Mouse (Mus musculus): ENCODE data around the gene Gsdma3. TPM values are rescaled to one million over a fixed set of nuclear protein-coding genes. Genes with fewer than 3 reads are reported as not detected.
"Not testable (repeated sequence)": the region's sequence is repeated elsewhere in the genome, so short reads cannot be mapped to it uniquely, and the experiment has no call there.

Gene Gsdma3
- total RNA-seq, 2 experiments from 2014 or later = 15.6 to 19.6 TPM

DNA sequence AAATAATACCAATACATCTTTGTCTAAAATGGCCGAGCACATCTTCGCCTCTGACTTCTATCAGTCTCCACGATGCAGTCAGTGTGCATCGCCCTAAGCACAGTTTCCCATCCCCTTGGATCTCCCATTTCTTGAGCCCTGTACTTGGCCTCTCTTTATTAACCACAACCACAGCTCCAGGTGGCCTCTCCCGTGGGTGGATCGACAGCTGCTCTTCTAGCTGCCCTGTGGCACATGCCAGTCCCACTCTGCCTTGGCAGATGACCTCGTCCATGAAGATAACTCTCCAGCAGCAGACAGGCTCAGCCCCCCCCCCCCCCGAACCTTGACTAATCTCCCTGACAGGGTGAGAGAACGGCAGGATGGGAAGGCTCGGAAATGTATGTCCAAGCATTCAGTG is 30.7 kb upstream of the Gsdma3 start:
- DNase-seq (ENCODE audit: low spot score in 2 of 2) = no peak

DNA sequence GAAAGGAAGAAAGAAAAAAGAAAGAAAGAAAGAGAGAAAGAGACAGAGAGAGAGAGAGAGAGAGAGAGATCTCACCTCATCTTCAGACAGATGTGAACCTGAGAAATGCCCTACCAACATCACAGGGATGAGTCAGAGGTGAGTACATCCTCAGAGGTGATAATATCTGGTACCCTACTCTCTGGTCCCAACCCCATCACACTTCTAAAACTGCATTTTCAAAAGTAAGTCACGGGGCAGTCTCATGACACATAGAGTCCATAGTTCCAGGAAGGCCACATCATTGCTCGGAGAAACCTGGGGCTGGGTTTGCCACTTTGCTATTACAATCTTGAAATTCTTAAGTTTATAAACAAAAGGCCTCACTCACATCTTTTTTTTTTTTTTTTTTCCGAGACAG is 30.2 kb upstream of the Gsdma3 start:
- no peak for DNase-seq (ENCODE audit: low spot score in 2 of 2)

DNA sequence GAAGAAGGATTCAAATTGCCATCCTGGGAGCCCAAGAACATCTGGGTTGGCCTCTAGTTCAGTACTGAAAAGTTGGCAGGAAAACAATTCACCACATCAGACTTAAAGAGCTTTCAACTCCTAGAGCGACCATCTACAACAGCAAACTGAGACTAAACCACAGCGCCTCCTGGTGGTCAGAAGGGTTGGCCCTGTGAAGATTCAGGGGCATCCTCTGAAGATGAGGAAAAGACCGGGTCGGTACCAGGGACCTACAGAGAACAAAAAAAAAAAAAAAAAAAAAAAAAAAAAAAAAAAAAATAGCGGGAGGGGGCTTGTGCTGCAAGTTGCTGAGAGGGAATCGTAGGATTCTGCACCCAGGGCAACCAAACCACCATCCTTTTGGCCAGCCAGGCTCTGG is 28.8 kb upstream of the Gsdma3 start:
- DNase-seq (ENCODE audit: low spot score in 2 of 2) = peak; percentile 62 to 71

GRCm38 (mm10) chr11:98597991-98598390 is 28.2 kb upstream of the Gsdma3 start, which contains the start of gene Lrrc3c:
Lrrc3c (plus strand) TSS chr11:98598291.
- DNase-seq (ENCODE audit: low spot score in 2 of 2) = no peak

GRCm38 (mm10) chr11:98598851-98599290 is 27.3 kb upstream of the Gsdma3 start:
- no peak for DNase-seq (ENCODE audit: low spot score in 2 of 2)

GRCm38 (mm10) chr11:98599291-98599690 is 26.9 kb upstream of the Gsdma3 start:
- peak in 1 of 2 experiments; percentile 17 for DNase-seq (ENCODE audit: low spot score in 2 of 2)

GRCm38 (mm10) chr11:98602090-98602690 is 24.0 kb upstream of the Gsdma3 start:
- DNase-seq (ENCODE audit: low spot score in 2 of 2) = peak in 1 of 2 experiments; percentile 16

DNA sequence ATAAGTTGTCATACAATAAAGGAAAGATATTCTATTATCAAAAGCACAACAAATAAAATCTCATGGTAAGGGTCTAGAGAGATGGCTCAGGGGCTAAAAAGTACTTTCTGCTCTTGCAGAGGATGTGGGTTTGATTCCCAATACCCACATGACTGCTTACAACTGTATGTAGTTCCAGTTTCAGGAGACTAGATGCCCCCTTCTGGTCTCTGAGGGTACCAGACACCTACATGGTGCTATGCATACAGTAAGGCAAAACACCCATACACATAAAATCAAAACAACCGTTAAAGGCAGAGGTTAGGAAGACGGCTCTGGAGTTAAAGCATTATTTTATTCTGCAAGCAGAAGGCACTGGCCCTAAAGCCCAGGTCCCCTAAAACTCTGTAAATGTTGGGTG is 22.2 kb upstream of the Gsdma3 start:
- no peak for DNase-seq (ENCODE audit: low spot score in 2 of 2)

DNA sequence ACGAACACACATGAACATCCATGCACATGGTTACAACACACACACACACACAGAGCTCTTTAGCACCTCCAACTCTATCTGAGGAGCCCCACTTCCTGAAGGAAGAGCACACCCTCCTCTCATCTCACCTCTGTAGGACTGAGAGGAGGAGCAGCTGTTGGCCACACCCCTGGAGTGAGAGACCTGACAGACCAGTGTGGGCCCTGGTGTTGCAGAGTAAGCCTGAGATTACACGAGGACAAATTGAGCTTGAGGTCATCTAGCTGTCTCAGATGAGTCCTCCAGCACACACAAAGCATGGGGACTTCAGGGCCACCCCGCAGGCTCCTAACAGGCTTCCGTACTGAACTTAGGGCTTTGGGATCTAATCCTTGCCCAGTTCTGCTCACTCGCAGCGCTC is 21.2 kb upstream of the Gsdma3 start:
- peak in 1 of 2 experiments; percentile 8 for DNase-seq (ENCODE audit: low spot score in 2 of 2)

GRCm38 (mm10) chr11:98606763-98607162 is 19.4 kb upstream of the Gsdma3 start:
- DNase-seq (ENCODE audit: low spot score in 2 of 2) = peak in 1 of 2 experiments; percentile 14

DNA sequence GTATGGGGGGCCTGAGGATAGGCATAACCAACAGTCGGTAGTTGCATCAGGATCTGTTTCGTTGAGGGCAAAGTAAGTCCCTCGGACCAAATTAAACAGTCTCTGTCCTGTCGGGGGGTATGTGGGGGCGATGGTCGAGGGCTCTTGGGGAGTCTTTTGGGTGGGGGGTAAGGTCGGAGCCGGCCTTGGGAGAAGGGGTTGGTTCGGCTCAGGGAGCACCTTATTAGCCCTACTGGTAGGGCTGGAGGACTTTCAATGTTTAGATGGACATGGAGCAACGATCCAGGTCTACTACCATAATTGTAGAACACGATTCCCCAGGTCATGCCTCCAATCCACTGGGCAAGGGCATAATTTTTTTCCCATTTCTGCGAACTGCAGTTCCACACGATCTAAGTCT is 5.4 kb upstream of the Gsdma3 start:
- no peak for DNase-seq (ENCODE audit: low spot score in 2 of 2)

DNA sequence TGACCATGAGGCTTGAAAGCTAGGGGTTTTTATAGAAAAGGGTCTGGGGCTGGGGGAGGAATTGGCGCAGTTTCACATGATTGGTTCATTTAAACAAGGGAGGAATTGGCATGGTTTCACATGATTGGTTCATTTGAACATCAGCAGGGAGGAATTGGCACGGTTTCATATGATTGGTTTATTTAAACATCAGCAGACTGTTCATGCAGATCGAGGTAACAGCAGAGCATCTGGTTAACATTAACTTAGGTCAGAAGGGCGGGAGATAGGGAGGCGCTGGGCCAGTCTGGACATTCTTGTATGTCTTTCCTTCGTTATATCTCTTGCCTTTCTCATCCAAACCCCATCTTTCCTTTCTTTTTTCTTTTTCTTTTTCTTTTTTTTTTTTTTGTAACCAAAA is 2.2 kb upstream of the Gsdma3 start:
- not testable (repeated sequence) for DNase-seq (ENCODE audit: low spot score in 2 of 2)

DNA sequence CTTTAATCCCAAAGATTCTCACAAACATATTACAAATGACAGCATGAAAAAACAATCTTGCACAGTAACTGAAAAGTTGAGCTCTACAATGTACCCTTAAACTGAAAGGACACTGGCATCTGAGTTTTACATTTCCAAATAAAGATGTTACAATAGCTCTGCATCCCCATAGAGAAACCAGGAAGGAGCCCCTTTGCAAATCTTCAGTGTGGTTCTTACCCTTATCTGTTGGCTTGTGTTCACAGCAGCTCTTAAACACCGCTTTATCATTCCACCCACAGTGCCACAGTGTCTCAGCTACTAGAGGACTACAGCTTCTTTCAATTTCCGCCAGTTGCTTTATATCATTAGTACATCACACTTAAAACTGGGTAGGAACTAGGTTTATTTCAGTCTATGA is 1.8 kb upstream of the Gsdma3 start:
- DNase-seq (ENCODE audit: low spot score in 2 of 2) = not testable (repeated sequence)

GRCm38 (mm10) chr11:98628706-98629105 is 2.5 kb downstream of the Gsdma3 start:
- no peak for DNase-seq (ENCODE audit: low spot score in 2 of 2)

DNA sequence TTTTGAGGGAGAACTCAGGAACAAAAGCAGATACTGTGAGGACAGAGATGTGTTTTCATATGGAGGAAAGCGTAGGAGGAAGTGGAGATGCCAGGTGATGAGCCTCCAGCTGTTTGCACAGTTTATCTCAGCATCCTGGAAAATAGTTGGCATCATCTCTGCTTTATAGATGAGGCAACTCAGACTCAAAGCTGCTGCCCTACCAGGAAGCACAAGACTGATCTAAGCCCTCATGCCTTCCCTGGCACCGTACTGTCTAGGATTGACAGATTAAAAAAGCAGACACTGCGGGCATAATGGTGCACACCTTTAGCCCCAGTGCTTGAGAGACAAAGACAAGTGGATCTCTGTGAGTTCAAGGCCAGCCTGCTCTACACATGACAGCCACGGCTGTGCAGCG is 4.5 kb downstream of the Gsdma3 start:
- DNase-seq (ENCODE audit: low spot score in 2 of 2) = no peak

DNA sequence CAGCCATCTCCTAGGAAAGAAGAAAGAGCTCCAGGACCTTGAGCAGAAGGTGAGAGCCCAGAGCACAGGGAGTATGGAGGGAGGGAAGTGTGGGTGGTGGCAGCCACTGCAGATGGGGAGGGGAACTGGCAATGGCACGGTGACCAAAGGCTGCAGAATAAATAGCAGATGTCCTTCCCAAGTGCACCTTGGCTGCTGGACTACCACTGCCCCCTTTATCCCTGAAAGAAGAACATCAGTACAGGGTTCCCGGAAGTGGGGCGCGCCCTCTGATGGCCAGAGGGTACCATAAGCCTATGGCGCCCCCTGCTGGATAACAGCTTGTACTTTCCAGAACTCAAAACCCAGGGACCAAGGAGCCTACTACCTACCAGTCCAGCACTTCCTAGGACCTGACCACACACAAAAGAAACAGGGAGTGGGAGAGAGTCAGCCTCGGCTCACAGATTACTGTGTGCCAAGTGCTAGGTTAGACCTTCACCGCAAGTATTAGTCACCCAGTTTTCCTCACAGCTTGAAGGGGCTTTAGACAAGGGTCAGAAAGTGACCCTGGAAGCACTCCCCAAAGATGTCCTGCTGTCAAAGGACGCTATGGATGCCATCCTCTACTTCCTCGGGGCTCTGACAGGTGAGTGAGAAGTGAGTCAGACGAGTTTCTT is 9.3 kb downstream of the Gsdma3 start:
- DNase-seq (ENCODE audit: low spot score in 2 of 2) = peak in 1 of 2 experiments; percentile 24

GRCm38 (mm10) chr11:98637501-98637900 is 11.3 kb downstream of the Gsdma3 start:
- DNase-seq (ENCODE audit: low spot score in 2 of 2) = no peak

- no peak for DNase-seq (ENCODE audit: low spot score in 2 of 2)
Measured at GRCm38 (mm10) chr11:98640091-98640490, 13.9 kb downstream of the Gsdma3 start.

DNA sequence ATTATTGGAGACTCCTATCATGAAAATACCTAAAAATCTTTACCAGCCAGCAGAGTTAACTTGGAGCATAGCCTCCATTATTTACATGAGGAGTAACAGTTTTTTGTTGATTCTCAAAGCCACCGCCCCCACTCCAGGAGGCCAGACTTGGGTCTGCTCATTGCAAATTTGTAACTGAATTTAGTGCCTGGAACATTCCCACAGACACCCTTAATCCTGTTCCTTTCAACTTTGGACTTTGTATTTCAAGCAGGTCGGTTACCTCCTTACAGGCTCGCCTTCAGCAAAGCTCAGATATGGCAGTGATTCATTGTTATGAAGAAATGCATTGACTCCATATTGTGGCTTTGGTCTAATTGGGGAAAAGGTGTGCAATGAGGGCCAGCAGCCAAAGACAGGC is 18.6 kb downstream of the Gsdma3 start:
- DNase-seq (ENCODE audit: low spot score in 2 of 2) = no peak

GRCm38 (mm10) chr11:98645946-98646345 is 19.8 kb downstream of the Gsdma3 start:
- no peak for DNase-seq (ENCODE audit: low spot score in 2 of 2)

GRCm38 (mm10) chr11:98646459-98646858 is 20.3 kb downstream of the Gsdma3 start, which contains the start of gene Gsdma2:
Gsdma2 (plus strand) TSS chr11:98646759.
- DNase-seq (ENCODE audit: low spot score in 2 of 2) = no peak

DNA sequence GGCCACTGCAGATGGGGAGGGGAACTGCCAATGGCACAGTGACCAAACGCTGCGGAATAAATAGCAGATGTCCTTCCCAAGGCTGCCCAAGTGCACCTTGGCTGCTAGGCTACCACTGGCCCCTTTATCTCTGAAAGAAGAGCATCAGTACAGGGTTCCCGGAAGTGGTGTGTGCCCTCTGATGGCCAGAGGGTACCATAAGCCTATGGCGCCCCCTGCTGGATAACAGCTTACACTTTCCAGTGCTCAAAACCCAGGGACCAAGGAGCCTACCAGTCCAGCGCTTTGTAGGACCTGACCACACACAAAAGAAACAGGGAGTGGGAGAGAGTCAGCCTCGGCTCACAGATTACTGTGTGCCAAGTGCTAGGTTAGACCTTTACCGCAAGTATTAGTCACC is 28.9 kb downstream of the Gsdma3 start:
- DNase-seq (ENCODE audit: low spot score in 2 of 2) = peak; percentile 46

- peak in 1 of 2 experiments; percentile 23 for DNase-seq (ENCODE audit: low spot score in 2 of 2)
Measured at GRCm38 (mm10) chr11:98660517-98660916, 34.4 kb downstream of the Gsdma3 start.
